Mouse (Mus musculus) testis, postnatal 14 days (tissue): ENCODE results near the gene Orm2.

Experiments used
- DNase-seq: peaks from one replicate; pipeline ENCODE4 v3.0.0; 2021; ENCODE audit warnings: low spot score

The Orm2 gene

DNA sequence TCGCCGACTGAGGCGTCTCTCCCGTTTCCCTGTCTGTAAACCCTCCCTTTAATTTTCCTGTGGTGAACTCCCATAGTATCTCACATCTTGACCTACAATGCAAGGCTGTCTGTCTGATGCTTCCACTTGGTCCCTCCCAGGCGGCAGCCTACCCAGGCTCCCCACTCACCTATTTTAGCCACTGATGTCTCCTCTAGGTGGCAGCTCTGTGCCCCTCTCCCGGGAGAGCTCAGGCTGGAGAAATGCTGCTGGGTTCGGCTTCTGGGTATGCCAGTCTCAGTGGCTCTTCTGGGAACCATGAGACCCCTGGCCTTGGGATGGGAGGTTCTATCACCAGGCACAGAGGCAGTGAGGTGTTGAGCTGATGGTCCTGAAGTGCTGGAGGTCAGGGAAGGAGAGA is 15.2 kb downstream of the Orm2 start:
- no peak for DNase-seq

DNA sequence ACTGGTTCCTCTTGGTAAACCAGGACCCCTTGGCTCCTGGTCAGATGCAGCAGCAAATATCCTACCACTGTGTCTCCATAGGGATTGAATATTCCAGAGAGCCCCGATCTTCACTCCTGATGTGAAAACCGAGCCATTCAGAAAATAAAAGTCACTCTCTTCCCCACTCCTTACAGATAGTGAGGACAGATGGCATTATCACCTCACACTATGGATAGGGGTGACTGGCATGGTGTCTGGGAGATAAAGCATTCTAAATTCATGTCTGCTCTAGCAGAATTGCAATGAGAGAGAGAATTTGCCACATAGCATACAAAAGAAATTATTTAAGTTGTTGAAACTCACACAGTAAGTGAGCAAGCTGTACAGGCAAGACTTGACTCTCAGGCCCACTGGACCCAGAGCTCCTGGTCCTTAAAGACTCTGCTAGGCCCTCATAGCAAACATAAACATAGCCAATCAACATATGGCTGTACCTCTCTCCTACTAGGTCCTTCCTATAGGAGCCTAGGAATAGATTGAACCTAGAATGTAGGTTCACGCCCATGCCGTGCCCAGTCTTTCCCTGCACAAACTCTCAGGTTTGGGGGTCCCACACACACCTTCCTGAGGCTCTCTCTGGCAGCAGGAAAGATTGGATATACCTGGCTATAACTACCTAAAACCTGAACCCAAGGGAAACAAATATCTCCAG is 20.6 kb downstream of the Orm2 start:
- DNase-seq = no peak

- DNase-seq = no peak
Measured at GRCm38 (mm10) chr4:63383474-63383873, 21.2 kb downstream of the Orm2 start.

- DNase-seq = no peak
Measured at GRCm38 (mm10) chr4:63384262-63384661, 22.0 kb downstream of the Orm2 start.

GRCm38 (mm10) chr4:63385253-63385652 is 23.0 kb downstream of the Orm2 start:
- no peak for DNase-seq

DNA sequence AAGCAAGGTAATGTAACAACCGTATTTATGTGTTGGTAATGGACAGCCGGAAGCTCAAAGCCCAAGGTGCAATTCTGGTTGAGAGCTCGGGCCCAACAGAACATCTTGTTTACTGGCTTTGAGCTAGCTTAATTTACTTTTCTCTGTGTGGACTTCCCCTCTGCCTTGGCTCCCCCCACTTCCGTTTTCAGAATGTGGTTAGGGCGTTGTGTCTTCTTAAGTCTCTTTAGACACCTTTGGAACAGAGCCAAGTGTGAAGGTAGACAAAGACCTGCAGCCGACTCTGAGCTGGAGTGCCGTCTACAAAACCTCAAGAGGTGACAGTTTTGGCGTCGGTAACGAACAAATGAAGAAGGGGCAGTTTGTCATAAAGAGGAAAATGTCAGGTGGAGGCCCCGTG is 23.5 kb downstream of the Orm2 start:
- no peak for DNase-seq

- no peak for DNase-seq
Measured at GRCm38 (mm10) chr4:63388029-63388428, 25.8 kb downstream of the Orm2 start.

DNA sequence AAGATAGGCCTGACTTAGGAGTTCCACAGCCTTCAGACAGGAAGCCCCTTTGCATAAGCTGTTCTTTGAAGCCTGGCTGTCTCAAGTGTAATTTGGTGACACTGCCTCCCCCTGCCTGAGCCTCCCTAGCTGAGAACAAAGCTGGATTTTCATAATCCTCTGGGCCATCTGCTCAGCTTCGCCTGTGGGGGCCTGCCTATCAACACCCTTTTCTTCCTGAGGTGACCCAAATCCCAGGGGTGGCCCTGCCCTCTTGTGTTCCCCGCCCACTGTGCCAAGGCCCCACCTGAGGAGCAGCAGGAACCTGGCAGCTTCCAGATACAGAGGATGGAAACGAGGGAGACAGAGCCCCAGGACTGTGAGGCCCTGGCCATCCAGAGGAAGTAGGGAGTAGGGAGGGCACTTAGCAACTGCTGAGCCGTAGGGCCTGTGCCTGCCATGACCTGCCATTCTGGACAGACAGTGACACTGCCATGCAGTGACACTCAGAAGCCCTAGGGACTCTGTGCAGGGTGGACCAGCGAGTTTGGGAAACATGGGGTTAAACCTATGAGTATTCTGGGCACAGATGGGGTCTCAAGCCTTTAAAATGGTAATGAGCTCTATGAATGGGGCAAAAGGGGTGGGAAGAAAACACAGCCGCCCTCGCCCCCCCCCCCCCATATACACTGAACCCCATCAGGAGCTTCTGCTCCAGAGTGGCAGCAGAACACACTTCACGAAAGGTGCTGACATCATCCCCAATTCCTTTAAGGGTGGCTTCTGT is 27.1 kb downstream of the Orm2 start:
- no peak for DNase-seq

DNA sequence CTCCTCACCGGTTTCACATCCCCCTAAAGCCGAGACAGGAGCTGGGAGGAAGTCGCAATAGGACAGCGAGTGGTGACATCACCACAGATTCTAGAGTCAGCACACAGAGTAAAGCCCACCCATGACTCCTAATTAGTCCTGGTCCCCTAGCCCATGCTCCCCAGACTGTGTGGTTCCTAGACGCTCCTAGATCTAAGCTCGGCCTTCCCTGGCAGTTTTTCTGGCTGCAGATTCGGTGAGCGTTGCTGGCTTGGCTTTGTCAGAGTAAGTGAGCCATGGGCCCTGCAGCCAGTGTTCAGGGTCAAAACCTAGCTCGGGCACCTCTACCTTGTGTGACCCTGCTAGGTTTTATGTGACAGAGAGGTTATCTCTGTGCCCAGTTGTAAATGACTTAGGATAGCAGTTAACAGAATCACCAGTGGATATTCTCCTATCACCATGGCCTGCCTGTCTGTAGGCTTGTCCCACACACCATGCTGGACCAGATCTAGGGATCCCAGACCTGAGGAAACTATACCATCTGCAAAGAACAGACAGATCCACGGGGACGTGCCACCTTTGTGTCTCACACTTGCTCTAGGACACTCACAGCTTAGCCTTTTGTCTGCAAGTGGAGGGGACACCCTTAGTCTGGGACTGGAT is 27.8 kb downstream of the Orm2 start:
- DNase-seq = no peak

DNA sequence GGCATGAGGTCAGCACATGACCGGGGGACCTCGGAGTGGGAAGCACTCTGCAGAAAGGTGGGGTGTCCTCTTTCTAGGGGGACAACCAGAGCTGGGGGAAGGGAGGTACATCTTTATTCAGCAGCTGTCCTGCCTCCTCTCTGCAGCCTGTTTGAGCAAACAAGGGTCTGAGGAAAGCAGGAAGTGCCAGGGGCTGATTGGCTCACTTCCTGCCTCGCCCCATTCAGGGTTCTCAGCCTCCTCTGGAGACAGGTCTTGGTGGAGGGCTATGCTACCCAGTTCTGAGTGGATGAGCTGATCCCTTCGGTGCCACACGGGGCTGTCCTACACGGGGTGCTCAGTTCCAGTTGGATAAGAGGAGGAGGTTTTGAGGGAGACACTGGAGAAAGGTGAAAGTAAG is 29.1 kb downstream of the Orm2 start:
- no peak for DNase-seq

DNA sequence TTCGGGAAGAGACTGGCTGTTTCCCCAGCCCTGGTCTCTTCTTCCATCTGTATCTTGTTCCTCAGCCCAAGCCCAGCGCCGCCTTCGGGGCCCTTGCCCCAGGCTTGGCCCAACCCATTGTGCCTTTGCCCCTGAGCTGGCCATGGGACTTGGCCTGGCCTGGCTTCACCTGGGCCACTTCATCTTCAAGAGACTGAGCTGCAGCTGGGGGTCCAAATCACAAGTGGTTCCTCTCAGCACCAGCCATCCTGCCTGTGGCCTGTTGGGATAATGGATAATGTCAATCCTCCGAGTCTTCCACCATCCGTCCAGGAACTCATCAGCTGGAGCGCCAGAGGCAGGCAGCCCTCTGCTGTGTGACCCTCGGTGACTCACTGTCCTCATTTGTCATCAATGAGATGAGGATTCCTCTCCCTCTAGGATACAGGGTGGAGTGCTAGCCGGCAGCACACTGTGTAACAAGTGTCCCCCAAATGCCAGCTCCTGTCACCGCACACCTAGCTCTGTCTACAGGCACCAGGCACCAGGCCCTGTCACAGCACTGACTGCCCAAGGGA is 35.8 kb downstream of the Orm2 start:
- DNase-seq = no peak

DNA sequence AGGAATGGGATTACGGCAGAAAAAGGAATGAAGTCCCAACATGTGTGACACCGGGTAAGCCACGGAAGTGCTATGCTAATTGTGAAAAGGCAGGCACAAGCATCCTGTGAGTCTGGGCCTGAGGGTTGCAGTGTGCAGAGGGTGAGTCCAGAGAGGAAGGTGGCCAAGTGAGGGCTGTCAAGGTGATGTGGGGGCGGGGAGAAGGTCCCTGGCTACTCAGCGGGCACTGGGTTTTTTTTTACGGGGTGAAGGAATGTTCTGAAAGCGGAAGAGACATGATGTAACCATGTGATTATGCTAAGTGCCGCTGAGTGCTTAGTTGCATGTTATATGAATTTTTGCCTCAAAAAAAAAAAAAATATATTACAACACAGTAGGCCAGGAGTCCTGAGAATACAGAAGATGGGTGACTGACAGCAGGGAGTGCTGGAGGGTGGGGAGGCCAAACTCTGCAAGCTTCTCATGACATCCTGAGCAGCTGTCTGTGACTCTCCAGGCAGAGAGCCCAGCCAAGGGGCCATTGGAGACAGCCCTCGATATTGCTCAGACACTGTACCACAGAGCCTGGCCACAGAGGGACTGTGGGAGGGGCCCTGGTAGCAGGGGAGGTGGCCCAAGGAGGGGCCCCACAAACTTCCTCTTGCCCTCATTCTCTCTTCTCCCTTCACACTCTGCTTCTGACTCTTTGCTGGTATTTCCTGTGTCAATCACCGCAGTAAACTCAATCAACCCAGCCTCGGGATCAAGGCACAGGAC is 36.8 kb downstream of the Orm2 start:
- DNase-seq = no peak

- DNase-seq = no peak
Measured at GRCm38 (mm10) chr4:63399691-63400270, 37.5 kb downstream of the Orm2 start.

DNA sequence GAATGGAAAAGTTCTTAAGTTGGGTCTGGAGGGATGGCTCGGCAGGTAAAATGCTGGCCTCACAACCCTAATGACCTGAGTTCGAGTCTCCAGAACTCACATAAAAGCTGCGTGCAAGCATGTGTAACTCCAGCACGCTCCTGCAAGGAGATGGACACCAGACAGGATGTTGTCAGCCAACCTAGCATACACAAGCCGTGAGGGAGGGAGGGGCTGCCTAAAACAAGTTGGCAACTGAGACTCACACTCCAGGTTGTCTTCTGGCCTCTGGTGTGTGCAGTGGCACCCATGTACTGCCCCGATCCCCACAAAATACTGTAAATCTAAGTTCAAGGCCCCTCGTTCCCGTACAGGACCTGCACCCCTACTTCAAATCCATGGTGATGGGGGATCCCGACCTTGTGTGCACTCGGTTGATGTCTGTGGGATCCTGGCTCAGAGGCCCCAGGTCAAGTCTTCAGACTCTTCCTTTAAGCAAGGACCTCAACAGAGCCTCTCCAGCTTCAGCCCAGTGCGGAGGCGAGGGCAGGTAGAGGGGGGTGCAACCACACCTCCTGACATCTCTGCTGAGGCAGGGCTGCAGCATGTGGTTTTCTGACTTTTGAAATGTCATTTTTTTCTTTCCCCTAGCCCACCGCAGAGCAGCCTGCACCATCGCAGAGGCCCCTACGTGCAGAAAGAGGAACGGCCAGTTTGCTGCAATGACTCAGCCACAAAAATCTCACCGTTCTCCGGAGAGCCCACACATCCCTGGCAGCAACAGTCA is 38.5 kb downstream of the Orm2 start:
- no peak for DNase-seq

DNA sequence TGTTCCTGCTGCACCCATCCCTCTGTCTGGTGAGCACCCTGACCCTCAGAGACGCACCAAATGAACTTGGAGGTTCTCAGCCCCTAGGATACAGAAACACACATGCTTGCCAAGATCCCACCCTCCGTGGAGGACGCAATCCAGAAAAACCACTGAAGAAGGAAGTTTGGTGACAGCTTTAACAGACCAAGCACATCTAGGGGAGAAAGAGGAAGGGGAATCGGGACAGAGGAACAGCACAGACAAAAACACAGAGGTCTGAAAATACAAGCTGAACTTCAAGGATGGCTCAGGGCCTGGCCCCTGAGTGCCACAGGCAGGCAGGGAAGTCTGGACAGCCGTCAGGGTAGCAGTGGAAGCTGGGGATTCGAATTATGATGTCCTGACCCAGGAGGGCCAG is 39.4 kb downstream of the Orm2 start:
- DNase-seq = no peak

GRCm38 (mm10) chr4:63402056-63402455 is 39.8 kb downstream of the Orm2 start:
- no peak for DNase-seq

DNA sequence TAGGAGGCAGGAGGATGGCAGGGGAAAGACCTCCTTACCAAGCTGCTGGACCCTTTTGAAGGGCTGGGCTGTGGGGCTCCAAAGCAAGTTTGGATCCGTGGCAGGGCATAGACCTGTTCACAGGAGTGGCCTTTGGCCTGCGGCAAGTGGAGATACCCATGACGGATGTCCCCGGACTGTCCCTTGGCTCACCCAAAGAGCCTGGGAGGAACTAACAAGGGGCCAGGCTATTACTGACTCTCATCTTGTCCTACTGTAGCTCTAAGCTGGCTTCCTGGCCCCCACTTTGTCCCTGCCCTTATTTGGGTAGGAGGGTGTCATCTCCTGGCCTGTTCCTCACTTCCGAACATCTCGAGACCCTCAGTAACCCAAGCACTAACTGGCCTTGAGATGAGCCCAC is 40.3 kb downstream of the Orm2 start:
- no peak for DNase-seq

DNA sequence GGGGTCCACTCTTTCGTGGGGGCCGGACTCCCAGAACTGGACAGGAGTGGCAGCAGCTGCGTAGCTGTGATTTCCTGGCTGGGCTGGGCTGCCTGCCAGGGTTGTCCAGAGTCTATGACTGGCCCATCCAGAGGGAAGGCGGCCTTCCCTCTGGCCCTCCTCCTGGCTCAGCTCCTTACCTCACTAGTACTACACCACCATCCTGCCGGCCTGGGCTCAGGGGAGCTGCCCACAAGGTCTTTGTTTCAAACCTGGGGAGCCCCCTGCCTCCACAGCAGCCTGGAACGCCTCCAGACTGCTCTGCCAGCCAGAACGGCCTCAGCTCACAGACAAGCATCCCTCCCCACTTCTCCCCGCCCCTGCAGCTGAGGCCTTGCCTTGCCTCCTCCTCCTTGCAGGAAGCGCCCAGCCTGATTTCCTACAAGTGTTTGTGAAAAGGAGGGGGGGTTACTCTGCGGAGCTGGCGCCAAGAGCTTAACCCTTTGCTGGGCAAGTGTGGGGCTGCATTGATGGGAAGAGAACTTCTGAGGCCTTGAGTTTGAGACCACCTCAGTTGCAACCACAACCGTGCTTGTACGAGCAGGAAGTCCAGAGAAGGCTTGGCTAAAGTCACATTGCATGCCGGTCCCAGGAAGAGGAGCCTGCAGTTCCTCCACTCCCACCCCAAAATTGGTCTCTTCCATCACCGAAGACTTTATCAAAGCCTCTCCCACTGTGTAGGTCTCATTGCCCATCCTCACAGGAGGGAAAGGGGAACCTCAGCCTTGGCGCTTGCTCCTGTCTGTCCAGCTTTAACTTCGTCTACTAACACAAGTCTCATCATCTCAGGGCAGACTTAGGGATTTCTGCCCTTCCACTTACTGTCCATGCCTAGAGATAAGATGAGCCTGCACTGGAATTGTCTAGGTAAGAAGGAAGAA is 41.1 kb downstream of the Orm2 start, which contains the start of gene Akna:
TSS of gene Akna (minus strand) at position 315 of the 920 bp plus-strand sequence.
- peak; percentile 75 for DNase-seq

GRCm38 (mm10) chr4:63404205-63404604 is 42.0 kb downstream of the Orm2 start:
- DNase-seq = no peak

DNA sequence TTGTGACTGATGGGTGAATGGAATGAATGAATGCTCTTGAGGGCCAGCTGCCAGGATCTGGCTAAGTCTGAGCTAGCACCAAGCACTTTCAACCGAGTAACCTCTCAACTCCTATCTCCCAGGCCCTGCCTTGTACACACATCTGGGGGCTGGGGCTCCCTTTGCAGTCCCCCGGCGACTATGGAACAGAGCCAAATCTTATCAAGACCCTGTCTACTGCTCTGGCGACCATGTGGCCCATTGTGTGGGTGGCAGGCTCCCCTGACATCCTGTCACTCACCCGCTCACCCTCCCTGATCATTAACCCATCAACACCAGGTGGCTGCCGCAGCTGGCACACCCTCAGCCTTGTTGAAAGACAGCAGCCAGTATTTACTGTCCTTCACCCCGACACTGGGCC is 42.8 kb downstream of the Orm2 start:
- DNase-seq = no peak
